Mouse (Mus musculus): Measurements from ENCODE around the gene Surf6. TPM values are rescaled to one million over a fixed set of nuclear protein-coding genes. Genes with fewer than 3 reads are reported as not detected.
"Not testable (repeated sequence)": the region's sequence is repeated elsewhere in the genome, so short reads cannot be mapped to it uniquely, and the experiment has no call there.

The Surf6 gene
- polyA plus RNA-seq, 1 experiment from 2014 or later, result 28.2 TPM

DNA sequence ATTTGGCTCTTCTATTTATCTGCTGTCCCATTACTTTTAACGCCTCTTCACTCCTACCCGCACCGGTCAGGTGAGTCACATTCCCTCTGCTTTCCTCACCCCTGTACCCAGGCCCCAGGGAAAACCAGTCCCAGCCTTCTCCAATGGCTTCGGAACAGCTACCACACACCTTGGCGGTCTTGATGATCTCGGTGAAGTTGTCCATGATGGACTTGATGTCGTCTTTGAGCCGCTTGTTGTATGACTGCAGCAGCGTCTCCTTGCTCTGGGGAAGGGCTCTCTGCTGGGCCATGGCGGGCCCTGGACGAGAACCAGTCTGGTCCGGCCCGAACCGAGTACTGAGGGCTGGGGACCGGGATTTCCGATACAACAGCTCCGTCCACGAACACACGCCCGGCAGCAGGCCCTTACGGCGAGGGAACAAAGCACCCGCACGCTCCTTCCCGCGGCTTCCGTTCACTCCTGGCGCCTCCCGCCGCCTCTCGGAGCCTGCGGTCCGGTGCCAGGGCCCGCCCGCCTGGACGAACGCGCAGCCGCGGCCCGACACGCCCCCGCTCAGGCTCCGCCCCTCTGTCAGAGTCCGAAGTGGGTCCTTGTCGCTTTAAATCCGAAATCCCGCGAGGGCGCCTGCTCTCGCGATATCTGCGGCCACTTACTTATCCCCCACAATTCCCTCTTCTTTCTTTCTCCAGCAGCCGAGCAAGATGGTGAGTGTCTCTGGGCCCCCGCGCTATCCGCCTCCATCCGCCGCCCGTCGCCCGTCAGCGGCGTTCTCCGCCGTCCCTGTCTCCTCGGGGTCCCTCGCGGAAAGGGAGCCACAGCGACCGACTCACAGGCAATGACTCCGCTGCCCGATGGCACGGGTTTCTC lies 7.7 kb upstream of the Surf6 start, which contains the start of the genes Med22 and Rpl7a:
Gene Med22, minus strand, starts transcription at position 554 of the 870 bp plus-strand sequence.
Gene Rpl7a, plus strand, starts transcription at position 641 of the 870 bp plus-strand sequence.
- Histone ChIP-seq H3K27ac (peak within 1 kb of the TSS; percentile 96), H3K27me3 (no peaks in the 10 kb centered on the region), H3K4me2 (peak within 1 kb of the TSS; percentile 100), H3K36me3 (peaks cover 67% of the 10 kb centered on the region), H3K9me3 (no peaks in the 10 kb centered on the region), H3K9ac (peak within 1 kb of the TSS; percentile 99), H3K4me1 (replicated peaks) (peaks cover 55% of the 10 kb centered on the region), H3K4me3 (peak within 1 kb of the TSS; percentile 85)
- peak; percentile 93 for ATAC-seq (ENCODE audit: low FRiP score)
- WGBS, result under 1% methylated on average over 73 of the region's 74 CpGs

DNA sequence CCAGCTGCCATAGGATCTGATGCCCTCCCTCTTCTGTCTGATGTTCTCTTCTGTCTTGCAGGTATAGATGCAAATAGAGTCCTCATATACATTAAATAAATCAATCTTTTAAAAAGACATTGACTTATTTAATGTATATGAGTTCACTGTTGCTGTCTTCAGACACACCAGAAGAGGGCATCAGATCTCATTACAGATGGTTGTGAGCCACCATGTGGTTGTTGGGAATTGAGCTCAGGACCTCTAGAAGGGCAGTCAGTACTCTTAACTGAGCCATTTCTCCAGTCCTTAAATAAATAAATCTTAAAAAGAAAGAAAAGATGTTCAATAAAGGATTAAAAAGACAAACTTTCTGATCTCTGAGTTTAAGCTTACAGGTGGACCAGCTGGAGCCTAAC lies 6.7 kb upstream of the Surf6 start:
- peaks cover 71% of the 10 kb centered on the region for H3K36me3 ChIP-seq
- no peaks in the 10 kb centered on the region for H3K27me3 ChIP-seq
- H3K9me3 ChIP-seq, result no peaks in the 10 kb centered on the region
- H3K4me2 ChIP-seq, result peak overlapping the region; percentile 70
- no peak for ATAC-seq (ENCODE audit: low FRiP score)
- 0 out of 2 replicates have a peak overlapping the region, but pooled peaks have one; percentile 96 for H3K27ac ChIP-seq
- peak overlapping the region; percentile 90 for H3K9ac ChIP-seq
- peaks cover 46% of the 10 kb centered on the region for H3K4me1 ChIP-seq (replicated peaks)
- peak overlapping the region; percentile 85 for H3K4me3 ChIP-seq

DNA sequence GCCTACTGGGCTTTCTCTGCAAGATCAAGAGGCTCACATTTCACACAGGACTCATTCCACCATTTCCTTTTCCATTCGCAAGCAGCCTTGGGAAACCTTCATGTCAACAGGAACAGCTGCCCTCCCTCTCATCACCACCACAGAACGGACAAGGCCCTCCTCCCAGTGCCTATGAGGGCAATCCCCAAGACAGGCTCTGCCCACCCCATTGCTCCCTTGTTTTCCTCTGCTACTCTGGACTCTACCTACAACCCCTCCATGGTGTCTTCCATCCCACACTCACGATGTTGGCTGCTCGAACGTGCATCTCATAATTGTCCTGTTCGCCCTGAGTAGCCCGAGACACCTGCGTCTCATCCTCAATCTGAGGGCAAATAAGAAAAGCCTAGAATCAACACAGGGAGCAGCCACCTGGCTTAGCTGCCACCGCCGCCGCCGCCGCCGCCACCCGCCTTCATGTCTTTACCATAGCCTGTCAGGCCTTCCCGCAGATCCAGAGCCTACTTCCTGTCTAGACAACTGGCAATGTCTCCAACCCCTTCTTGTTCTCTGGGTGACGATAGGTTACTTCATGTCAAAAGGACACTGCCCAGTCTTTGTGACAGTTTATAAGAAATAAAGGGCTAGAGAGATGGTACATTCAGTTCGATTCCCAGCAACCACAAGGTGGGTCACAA lies 6.2 kb upstream of the Surf6 start:
- H3K27ac ChIP-seq, result no peak overlapping the region
- H3K36me3 ChIP-seq, result peaks cover 70% of the 10 kb centered on the region
- ATAC-seq (ENCODE audit: low FRiP score), result no peak
- H3K4me2 ChIP-seq, result peak overlapping the region; percentile 70
- H3K27me3 ChIP-seq, result no peaks in the 10 kb centered on the region
- H3K9me3 ChIP-seq, result no peaks in the 10 kb centered on the region
- peak overlapping the region; percentile 85 for H3K4me3 ChIP-seq
- peaks cover 50% of the 10 kb centered on the region for H3K4me1 ChIP-seq (replicated peaks)
- H3K9ac ChIP-seq, result peak overlapping the region; percentile 90
- 92% methylated on average over 18 of the region's 18 CpGs for WGBS

DNA sequence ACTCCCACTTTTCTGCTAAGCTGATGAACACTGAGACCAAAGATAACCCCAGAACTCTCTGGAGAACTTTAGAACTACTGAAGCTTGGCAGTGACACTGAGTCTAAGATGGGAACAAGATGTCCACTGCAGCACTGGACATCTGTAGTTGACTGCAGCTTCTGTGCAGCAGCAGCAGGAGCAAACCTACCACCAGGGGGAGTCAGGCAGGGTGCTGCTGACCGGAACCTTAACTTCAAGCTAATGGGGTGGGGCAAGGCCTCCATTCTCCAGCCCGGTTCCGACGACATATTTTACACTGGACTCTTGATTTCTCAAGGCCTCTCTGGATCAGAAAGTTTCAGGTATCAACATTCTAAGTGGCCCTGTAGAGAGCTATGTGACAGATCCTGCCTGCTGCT lies 4.4 kb upstream of the Surf6 start:
- H3K4me1 ChIP-seq (replicated peaks), result peaks cover 50% of the 10 kb centered on the region
- H3K9me3 ChIP-seq, result no peaks in the 10 kb centered on the region
- no peak overlapping the region for H3K27ac ChIP-seq
- no peak overlapping the region for H3K4me3 ChIP-seq
- H3K36me3 ChIP-seq, result peaks cover 53% of the 10 kb centered on the region
- no peak overlapping the region for H3K4me2 ChIP-seq
- H3K9ac ChIP-seq, result 0 out of 2 replicates have a peak overlapping the region, but pooled peaks have one; percentile 90
- no peak for ATAC-seq (ENCODE audit: low FRiP score)
- H3K27me3 ChIP-seq, result no peaks in the 10 kb centered on the region
- 67% methylated on average over 4 of the region's 4 CpGs for WGBS

DNA sequence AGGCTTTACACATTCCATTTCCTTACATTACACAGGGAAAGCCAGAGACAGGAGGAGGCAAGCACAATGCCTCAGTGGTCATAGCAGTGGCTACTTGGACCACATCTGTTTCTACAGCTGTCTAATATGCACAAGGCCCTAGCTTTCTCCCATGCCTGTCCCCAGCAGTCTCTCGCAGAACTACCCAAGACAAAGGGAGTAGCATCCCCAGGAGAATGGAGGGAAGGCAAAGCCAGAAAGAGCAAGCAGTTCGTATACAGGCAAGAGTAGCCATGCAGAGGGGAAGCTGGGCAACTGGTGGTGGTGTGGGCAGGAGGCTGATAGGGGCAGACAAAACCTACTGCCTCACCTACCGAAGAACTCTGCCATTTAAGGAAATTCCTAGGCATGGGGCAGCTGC lies 3.8 kb upstream of the Surf6 start:
- H3K4me3 ChIP-seq, result no peak overlapping the region
- no peaks in the 10 kb centered on the region for H3K9me3 ChIP-seq
- peaks cover 50% of the 10 kb centered on the region for H3K4me1 ChIP-seq (replicated peaks)
- no peak overlapping the region for H3K4me2 ChIP-seq
- no peak overlapping the region for H3K27ac ChIP-seq
- ATAC-seq (ENCODE audit: low FRiP score), result no peak
- WGBS, result 93% methylated on average over 3 of the region's 3 CpGs
- H3K36me3 ChIP-seq, result peaks cover 46% of the 10 kb centered on the region
- no peaks in the 10 kb centered on the region for H3K27me3 ChIP-seq
- 0 out of 2 replicates have a peak overlapping the region, but pooled peaks have one; percentile 31 for H3K9ac ChIP-seq

DNA sequence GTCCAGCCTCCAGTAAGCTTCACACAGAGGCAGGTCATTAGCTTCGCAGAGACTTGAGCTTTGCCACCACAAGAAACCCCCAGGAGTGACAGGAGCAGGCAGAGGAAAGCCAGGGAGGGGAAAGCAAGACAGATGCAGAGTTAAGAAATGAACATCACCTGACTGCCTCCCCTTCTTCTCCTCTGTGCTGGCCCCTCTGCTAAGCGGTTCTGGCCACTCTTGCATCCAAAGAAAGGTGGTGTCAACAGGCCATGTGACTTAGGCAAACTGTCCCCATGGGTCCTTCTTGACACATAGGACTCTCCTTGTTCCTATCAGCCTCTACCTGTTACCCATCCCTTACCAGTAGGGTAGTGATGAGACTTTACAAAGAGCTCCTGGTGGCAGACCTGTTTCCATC lies 3.3 kb upstream of the Surf6 start:
- no peaks in the 10 kb centered on the region for H3K27me3 ChIP-seq
- ATAC-seq (ENCODE audit: low FRiP score), result no peak
- no peak overlapping the region for H3K27ac ChIP-seq
- H3K4me3 ChIP-seq, result no peak overlapping the region
- no peak overlapping the region for H3K4me2 ChIP-seq
- 91% methylated on average over 2 of the region's 2 CpGs for WGBS
- no peaks in the 10 kb centered on the region for H3K9me3 ChIP-seq
- peaks cover 55% of the 10 kb centered on the region for H3K4me1 ChIP-seq (replicated peaks)
- H3K9ac ChIP-seq, result no peak overlapping the region
- H3K36me3 ChIP-seq, result peaks cover 46% of the 10 kb centered on the region

DNA sequence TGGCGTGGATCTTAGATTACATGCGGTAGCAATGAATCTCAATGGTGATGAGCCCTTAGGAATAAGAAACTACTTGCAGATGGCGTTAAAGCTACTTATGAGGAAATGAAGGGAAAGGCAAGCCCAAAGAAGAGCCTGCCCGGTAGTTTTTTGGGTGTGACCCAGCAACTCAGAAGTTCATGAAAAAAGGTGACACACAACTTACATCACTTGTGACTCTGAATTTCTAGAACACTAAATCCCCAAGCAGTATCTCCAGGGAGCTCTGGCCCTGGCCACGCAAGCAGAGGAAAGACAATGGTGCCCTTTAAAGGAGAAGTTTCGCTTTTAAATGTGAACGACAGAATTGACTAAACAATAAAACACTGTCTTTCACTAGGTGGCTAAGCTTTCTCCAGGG lies 632 bp upstream of the Surf6 start:
- Histone ChIP-seq H3K4me3 (peak overlapping the region; percentile 64), H3K27ac (peak overlapping the region; percentile 92), H3K9me3 (no peaks in the 10 kb centered on the region), H3K4me1 (replicated peaks) (peaks cover 39% of the 10 kb centered on the region), H3K9ac (peak overlapping the region; percentile 83), H3K36me3 (peaks cover 63% of the 10 kb centered on the region), H3K27me3 (no peaks in the 10 kb centered on the region), H3K4me2 (peak overlapping the region; percentile 75)
- no peak for ATAC-seq (ENCODE audit: low FRiP score)
- 13% methylated on average over 7 of the region's 7 CpGs for WGBS

DNA sequence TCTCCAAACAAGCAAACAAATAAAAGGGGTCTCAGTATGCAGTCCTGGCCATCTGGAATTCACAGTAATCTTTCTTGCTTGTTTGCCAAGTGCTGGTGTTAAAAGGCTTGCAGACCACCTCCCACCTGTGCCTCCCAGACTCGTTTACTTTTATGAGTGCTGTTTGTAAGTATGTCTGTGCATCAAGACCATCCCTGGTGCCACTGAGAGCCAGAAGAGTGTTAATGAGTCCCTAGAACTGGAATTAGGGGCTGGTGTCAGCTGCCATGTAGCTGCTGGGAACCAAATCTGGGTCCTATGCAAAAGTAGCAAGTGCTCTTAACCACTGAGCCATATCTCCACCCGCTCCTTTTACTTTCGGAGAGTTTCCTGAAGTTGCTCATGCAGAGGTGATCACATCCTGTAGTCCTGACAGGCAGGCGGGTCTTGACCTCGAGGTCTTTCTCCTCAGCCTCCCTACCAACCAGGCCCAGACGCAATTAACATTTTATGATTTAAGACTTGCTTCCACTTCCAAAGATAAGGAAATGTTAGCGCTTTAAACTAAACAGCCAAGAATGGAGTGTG lies 762 bp downstream of the Surf6 start:
- peak overlapping the region; percentile 64 for H3K4me3 ChIP-seq

DNA sequence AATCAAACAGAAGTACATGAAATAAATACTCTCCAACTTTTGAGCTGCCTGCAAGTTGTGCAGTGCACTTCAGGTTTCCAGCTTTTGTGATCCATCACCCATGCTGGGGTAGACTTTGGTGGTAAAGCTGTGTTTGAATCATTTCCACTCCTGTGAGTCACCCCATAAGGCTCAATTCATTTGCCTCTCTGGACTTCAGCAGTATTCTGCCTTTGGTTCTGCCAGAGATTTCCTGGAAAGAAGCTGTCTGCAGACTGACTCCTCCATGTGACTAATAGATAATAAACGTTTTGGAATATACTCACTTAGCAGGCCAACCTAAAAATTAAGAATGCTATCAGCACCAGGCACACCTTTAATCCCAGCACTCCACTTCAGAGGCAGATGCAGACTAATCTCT lies 1.9 kb downstream of the Surf6 start:
- 84% methylated on average over 1 of the region's 1 CpGs for WGBS
- no peak overlapping the region for H3K4me3 ChIP-seq
- H3K9ac ChIP-seq, result no peak overlapping the region
- peaks cover 27% of the 10 kb centered on the region for H3K4me1 ChIP-seq (replicated peaks)
- no peak overlapping the region for H3K27ac ChIP-seq
- no peaks in the 10 kb centered on the region for H3K27me3 ChIP-seq
- ATAC-seq (ENCODE audit: low FRiP score), result no peak
- H3K9me3 ChIP-seq, result no peaks in the 10 kb centered on the region
- peaks cover 63% of the 10 kb centered on the region for H3K36me3 ChIP-seq
- no peak overlapping the region for H3K4me2 ChIP-seq

More for the DNA sequence above, 762 bp downstream of the Surf6 start:
- Histone ChIP-seq H3K36me3 (peaks cover 63% of the 10 kb centered on the region), H3K27me3 (no peaks in the 10 kb centered on the region), H3K4me2 (peak overlapping the region; percentile 75), H3K27ac (no peak overlapping the region), H3K9me3 (no peaks in the 10 kb centered on the region), H3K4me1 (replicated peaks) (peaks cover 27% of the 10 kb centered on the region), H3K9ac (peak overlapping the region; percentile 83)
- 16% methylated on average over 7 of the region's 7 CpGs for WGBS
- no peak for ATAC-seq (ENCODE audit: low FRiP score)

DNA sequence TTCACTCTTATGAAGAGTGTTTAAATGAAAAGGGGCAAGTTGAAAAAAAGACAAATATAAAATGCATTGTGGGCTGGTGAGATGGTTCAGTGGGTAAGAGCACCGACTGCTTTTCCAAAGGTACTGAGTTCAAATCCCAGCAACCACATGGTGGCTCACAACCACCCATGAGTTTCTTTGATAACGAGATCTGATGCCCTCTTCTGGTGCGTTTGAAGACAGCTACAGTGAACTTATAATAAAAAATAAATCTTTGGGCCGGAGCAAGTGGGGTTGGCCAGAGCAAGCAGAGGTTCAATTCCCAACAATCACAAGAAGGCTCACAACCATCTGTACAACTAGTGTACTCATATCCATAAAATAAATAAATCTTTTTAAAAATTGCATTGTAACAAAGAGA lies 6.8 kb downstream of the Surf6 start:
- WGBS, result 92% methylated on average over 4 of the region's 4 CpGs
- H3K4me2 ChIP-seq, result no peak overlapping the region
- no peak for ATAC-seq (ENCODE audit: low FRiP score)
- no peaks in the 10 kb centered on the region for H3K9me3 ChIP-seq
- H3K9ac ChIP-seq, result no peak overlapping the region
- H3K27ac ChIP-seq, result no peak overlapping the region
- H3K4me3 ChIP-seq, result no peak overlapping the region
- peaks cover 89% of the 10 kb centered on the region for H3K36me3 ChIP-seq
- peaks cover 2% of the 10 kb centered on the region; the same call in 1 of the 2 replicates for H3K4me1 ChIP-seq (replicated peaks)
- no peaks in the 10 kb centered on the region for H3K27me3 ChIP-seq

DNA sequence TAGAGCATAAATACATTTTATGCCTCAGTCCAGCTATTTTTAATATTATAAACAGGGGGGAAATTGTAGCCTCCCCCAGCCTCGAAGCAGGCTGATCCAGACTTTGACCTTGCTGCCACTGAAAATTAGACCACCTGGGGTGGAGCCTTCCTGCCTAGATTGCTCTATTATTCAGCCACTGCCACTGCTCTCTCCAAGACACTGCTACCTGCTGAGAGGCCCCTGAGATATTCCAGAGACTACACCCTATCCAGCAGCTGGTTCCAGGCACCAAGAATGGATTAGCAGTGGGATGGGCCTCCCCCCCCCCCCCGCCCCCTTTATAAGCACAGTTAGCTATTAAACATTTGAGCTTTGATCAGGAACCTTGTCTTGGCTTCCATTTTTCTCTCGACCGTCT lies 16.5 kb downstream of the Surf6 start:
- H3K4me1 ChIP-seq (replicated peaks); H3K27ac ChIP-seq; ATAC-seq (ENCODE audit: low FRiP score); H3K27me3 ChIP-seq; H3K4me2 ChIP-seq; H3K9ac ChIP-seq; H3K4me3 ChIP-seq: not testable (repeated sequence)
- Histone ChIP-seq H3K9me3 (peaks cover 10% of the 10 kb centered on the region; the same call in 1 of the 2 replicates), H3K36me3 (peaks cover 37% of the 10 kb centered on the region)
- WGBS, result 74% methylated on average over 4 of the region's 4 CpGs

DNA sequence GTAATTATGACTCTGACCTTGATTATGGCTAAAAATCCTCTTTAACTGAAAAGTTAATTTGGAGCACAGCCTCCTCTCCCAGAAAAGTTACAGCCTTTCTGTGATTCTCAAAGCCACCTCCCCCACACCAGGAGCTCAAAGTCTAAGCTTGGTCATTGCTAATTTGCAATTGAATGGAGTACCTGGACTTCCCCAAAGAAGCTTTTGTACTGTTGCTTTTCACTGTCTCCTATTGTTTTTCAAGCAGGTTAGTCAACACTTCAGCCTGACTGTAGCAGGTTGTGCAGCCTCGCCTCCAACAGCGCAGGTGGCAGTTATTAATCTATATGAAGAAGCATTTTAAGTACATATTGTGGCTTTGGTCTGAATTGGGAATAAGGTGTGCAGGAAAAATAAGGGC lies 17.1 kb downstream of the Surf6 start:
- H3K9ac ChIP-seq; ATAC-seq (ENCODE audit: low FRiP score); H3K27me3 ChIP-seq; H3K4me2 ChIP-seq; H3K4me1 ChIP-seq (replicated peaks); H3K27ac ChIP-seq; H3K4me3 ChIP-seq: not testable (repeated sequence)
- Histone ChIP-seq H3K36me3 (peaks cover 31% of the 10 kb centered on the region), H3K9me3 (peaks cover 10% of the 10 kb centered on the region; the same call in 1 of the 2 replicates)
- WGBS, result 79% methylated on average over 2 of the region's 2 CpGs
